In genomic region chr3:82995368-82995767, GRCm38 (mm10) we compare ENCODE assay signal across 9 mouse cellular contexts. TPM values are rescaled to one million over a fixed set of nuclear protein-coding genes. Genes with fewer than 3 reads are reported as not detected.
A peak's percentile ranks its signal among the peaks of the same experiment; 100 is the strongest.
DNase-seq lines count a peak whose midpoint lies in the region; ATAC-seq and TF ChIP-seq lines count a peak whose summit lies in the region.
"Had no signal": no experiment of that assay in that cellular context is flagged by ENCODE, and none has a peak within 500 bp of the region (broad histone marks: within the 10 kb centered on the region; RNA-seq: fewer than 3 reads in every experiment).

No protein-coding gene starts in this region.

- peak; percentile 83 for TF ChIP-seq CTCF in lung, postnatal 0 days (IDR thresholded peaks at IDR 0.05)

- H3K27ac ChIP-seq in embryonic facial prominence, embryonic 13.5 days: no peak overlapping the region
- no peak overlapping the region for H3K27ac ChIP-seq in heart, embryonic 12.5 days (ENCODE audit: poor library complexity, severe bottlenecking)
- H3K27ac ChIP-seq in kidney, embryonic 14.5 days (ENCODE audit: low read depth, low read length): no peak overlapping the region
- no peak overlapping the region for H3K27ac ChIP-seq in lung, postnatal 0 days (ENCODE audit: low read length)

- peak; percentile 12 to 16 for DNase-seq in left cerebral cortex, postnatal 14 days (ENCODE audit: low spot score in 2 of 2)
- DNase-seq in left cerebral cortex, adult 8-10 months (ENCODE audit: low spot score in 2 of 2): no peak
- peak; percentile 80 for DNase-seq in lung, postnatal 0 days (ENCODE audit: low spot score)
- DNase-seq in retina, postnatal 7 days (ENCODE audit: low read depth, low spot score): peak; percentile 17
- DNase-seq in adipocyte (ENCODE audit: low spot score): no peak

- WGBS in embryonic facial prominence, embryonic 13.5 days: 2% methylated on average over 24 of the region's 24 CpGs
- 2% methylated on average over 24 of the region's 24 CpGs for WGBS in heart, embryonic 12.5 days
- 2% methylated on average over 24 of the region's 24 CpGs for WGBS in kidney, embryonic 14.5 days
- WGBS in lung, postnatal 0 days: 1% methylated on average over 24 of the region's 24 CpGs

- no peak for ATAC-seq in embryonic facial prominence, embryonic 13.5 days (ENCODE audit: insufficient number of reproducible peaks, insufficient read depth, low FRiP score, low TSS enrichment, low read depth)
- peak; percentile 59; the same call in 1 of the 2 replicates for ATAC-seq in heart, embryonic 12.5 days (ENCODE audit: insufficient number of reproducible peaks, low FRiP score)
- peak; percentile 85 for ATAC-seq in kidney, embryonic 14.5 days (ENCODE audit: low FRiP score, low TSS enrichment)
- ATAC-seq in lung, postnatal 0 days: peak; percentile 83

- H3K36me3 ChIP-seq in embryonic facial prominence, embryonic 13.5 days: no peaks in the 10 kb centered on the region
- no peaks in the 10 kb centered on the region for H3K36me3 ChIP-seq in heart, embryonic 12.5 days
- no peaks in the 10 kb centered on the region for H3K36me3 ChIP-seq in kidney, embryonic 14.5 days (ENCODE audit: control insufficient read depth, insufficient read depth, low read length)
- H3K36me3 ChIP-seq in lung, postnatal 0 days (ENCODE audit: insufficient read depth, low read length): no peaks in the 10 kb centered on the region
- H3K36me3 ChIP-seq: G1E had no signal

- H3K4me1 ChIP-seq in embryonic facial prominence, embryonic 13.5 days: peaks cover 9% of the 10 kb centered on the region; the same call in 1 of the 2 replicates
- H3K4me1 ChIP-seq in heart, embryonic 12.5 days (replicated peaks): peaks cover 5% of the 10 kb centered on the region
- H3K4me1 ChIP-seq in kidney, embryonic 14.5 days (ENCODE audit: control insufficient read depth, insufficient read depth, low read length): 0 out of 2 replicates have a peak, but pooled peaks cover 3% of the 10 kb centered on the region
- H3K4me1 ChIP-seq in lung, postnatal 0 days (ENCODE audit: insufficient read depth, low read depth, low read length): no peaks in the 10 kb centered on the region; the same call in 1 of the 2 replicates

- peaks cover 27% of the 10 kb centered on the region for H3K27me3 ChIP-seq in embryonic facial prominence, embryonic 13.5 days
- H3K27me3 ChIP-seq in heart, embryonic 12.5 days (replicated peaks): peaks cover 29% of the 10 kb centered on the region; the same call in 1 of the 2 replicates
- peaks cover 6% of the 10 kb centered on the region; the same call in 1 of the 2 replicates for H3K27me3 ChIP-seq in kidney, embryonic 14.5 days (ENCODE audit: control insufficient read depth, insufficient read depth, low read length)
- 0 out of 2 replicates have a peak, but pooled peaks cover 3% of the 10 kb centered on the region for H3K27me3 ChIP-seq in lung, postnatal 0 days (replicated peaks; ENCODE audit: insufficient read depth, low read length)

- intact Hi-C loops in left cerebral cortex, postnatal 14 days (cut with DNase I): no loop called here

- TF ChIP-seq EP300 in lung, postnatal 0 days (IDR thresholded peaks at IDR 0.05): no peak

- peak overlapping the region; percentile 61 for H3K4me2 ChIP-seq in embryonic facial prominence, embryonic 13.5 days
- H3K4me2 ChIP-seq in heart, embryonic 12.5 days: peak overlapping the region; percentile 74
- peak overlapping the region; percentile 54 for H3K4me2 ChIP-seq in kidney, embryonic 14.5 days (replicated peaks; ENCODE audit: low read depth, low read length)
- peak overlapping the region; percentile 31; the same call in 1 of the 2 replicates for H3K4me2 ChIP-seq in lung, postnatal 0 days (replicated peaks; ENCODE audit: low read depth, low read length)

- H3K9ac ChIP-seq in embryonic facial prominence, embryonic 13.5 days: peak overlapping the region; percentile 58
- no peak overlapping the region; the same call in 1 of the 2 replicates for H3K9ac ChIP-seq in heart, embryonic 12.5 days
- H3K9ac ChIP-seq in kidney, embryonic 14.5 days (ENCODE audit: low read depth, low read length): 0 out of 2 replicates have a peak overlapping the region, but pooled peaks have one; percentile 18
- H3K9ac ChIP-seq in lung, postnatal 0 days (replicated peaks; ENCODE audit: low read depth): no peak overlapping the region

- H3K4me3 ChIP-seq in embryonic facial prominence, embryonic 13.5 days: peak overlapping the region; percentile 34
- H3K4me3 ChIP-seq in heart, embryonic 12.5 days: peak overlapping the region; percentile 32
- H3K4me3 ChIP-seq in kidney, embryonic 14.5 days (ENCODE audit: low read length): peak overlapping the region; percentile 21
- H3K4me3 ChIP-seq in lung, postnatal 0 days (ENCODE audit: low read depth, low read length): no peak overlapping the region

- no peaks in the 10 kb centered on the region for H3K9me3 ChIP-seq in embryonic facial prominence, embryonic 13.5 days
- H3K9me3 ChIP-seq in heart, embryonic 12.5 days (replicated peaks): no peaks in the 10 kb centered on the region
- no peaks in the 10 kb centered on the region for H3K9me3 ChIP-seq in kidney, embryonic 14.5 days (ENCODE audit: control insufficient read depth, low read length)
- no peaks in the 10 kb centered on the region for H3K9me3 ChIP-seq in lung, postnatal 0 days (ENCODE audit: low read length)

RNA-seq across cellular contexts. Expression of gene Fgg, which starts 12.2 kb away (rescaled TPM):
- total RNA-seq in left cerebral cortex, postnatal 14 days (2021): not detected
- not detected for total RNA-seq in left cerebral cortex, adult 8-10 months (2022)
- polyA plus RNA-seq in embryonic facial prominence, embryonic 13.5 days (2015; fragmentation: Nextera tagmentation; extraction: Ambion mirVana): 16.7 TPM in 1 of 2 replicates, not detected in the other
- 0.32 and 3.1 TPM in 2 replicates for polyA plus RNA-seq in heart, embryonic 12.5 days (2016; fragmentation: Nextera tagmentation; extraction: Ambion mirVana)
- polyA plus RNA-seq in kidney, embryonic 14.5 days (2014; fragmentation: Nextera tagmentation; extraction: Ambion mirVana): 0.11 TPM in 1 of 2 replicates, not detected in the other
- 1.4 and 2.4 TPM in 2 replicates for polyA plus RNA-seq in lung, postnatal 0 days (2015; fragmentation: Nextera tagmentation; extraction: Ambion mirVana)
- polyA plus RNA-seq: G1E had no signal

RNA-seq across cellular contexts. Expression of gene Fga, which starts 30.5 kb away (rescaled TPM):
- not detected for total RNA-seq in left cerebral cortex, postnatal 14 days (2021)
- total RNA-seq in left cerebral cortex, adult 8-10 months (2022): not detected
- polyA plus RNA-seq in embryonic facial prominence, embryonic 13.5 days (2015; fragmentation: Nextera tagmentation; extraction: Ambion mirVana): 12.2 TPM in 1 of 2 replicates, not detected in the other
- 0.67 and 3.9 TPM in 2 replicates for polyA plus RNA-seq in heart, embryonic 12.5 days (2016; fragmentation: Nextera tagmentation; extraction: Ambion mirVana)
- polyA plus RNA-seq in kidney, embryonic 14.5 days (2014; fragmentation: Nextera tagmentation; extraction: Ambion mirVana): 0.30 and 0.60 TPM in 2 replicates
- polyA plus RNA-seq in lung, postnatal 0 days (2015; fragmentation: Nextera tagmentation; extraction: Ambion mirVana): 0.50 and 0.52 TPM in 2 replicates
- polyA plus RNA-seq: G1E had no signal

RNA-seq across cellular contexts. Expression of gene Fgb, which starts 54.3 kb away (rescaled TPM):
- not detected for total RNA-seq in left cerebral cortex, postnatal 14 days (2021)
- not detected for total RNA-seq in left cerebral cortex, adult 8-10 months (2022)
- 6.0 TPM in 1 of 2 replicates, not detected in the other for polyA plus RNA-seq in embryonic facial prominence, embryonic 13.5 days (2015; fragmentation: Nextera tagmentation; extraction: Ambion mirVana)
- 0.39 and 2.2 TPM in 2 replicates for polyA plus RNA-seq in heart, embryonic 12.5 days (2016; fragmentation: Nextera tagmentation; extraction: Ambion mirVana)
- polyA plus RNA-seq in kidney, embryonic 14.5 days (2014; fragmentation: Nextera tagmentation; extraction: Ambion mirVana): 1.1 and 1.3 TPM in 2 replicates
- polyA plus RNA-seq in lung, postnatal 0 days (2015; fragmentation: Nextera tagmentation; extraction: Ambion mirVana): 0.25 and 0.31 TPM in 2 replicates
- polyA plus RNA-seq: G1E had no signal

RNA-seq across cellular contexts. Expression of gene Plrg1, which starts 60.0 kb away (rescaled TPM):
- total RNA-seq in left cerebral cortex, postnatal 14 days (2021): 10 to 100 TPM; 38.8 to 39.9 TPM
- 10 to 100 TPM; 43.0 to 46.5 (median 44.3) TPM for total RNA-seq in left cerebral cortex, adult 8-10 months (2022)
- polyA plus RNA-seq in embryonic facial prominence, embryonic 13.5 days (2015; fragmentation: Nextera tagmentation; extraction: Ambion mirVana): 110 and 111 TPM in 2 replicates
- 59.3 and 60.3 TPM in 2 replicates for polyA plus RNA-seq in heart, embryonic 12.5 days (2016; fragmentation: Nextera tagmentation; extraction: Ambion mirVana)
- polyA plus RNA-seq in kidney, embryonic 14.5 days (2014; fragmentation: Nextera tagmentation; extraction: Ambion mirVana): 95.2 and 109 TPM in 2 replicates
- polyA plus RNA-seq in lung, postnatal 0 days (2015; fragmentation: Nextera tagmentation; extraction: Ambion mirVana): 54.5 and 57.8 TPM in 2 replicates

Comparison
In these comparisons a context has a peak if more than half of its experiments do, and no peak if none do; other contexts are left out.
1. DNase-seq: peak in left cerebral cortex, postnatal 14 days (2 of 2), lung, postnatal 0 days (single experiment) and retina, postnatal 7 days (single experiment); none in left cerebral cortex, adult 8-10 months (0 of 2) and adipocyte (single experiment).
2. H3K9ac ChIP-seq: peak in embryonic facial prominence, embryonic 13.5 days (single experiment) and kidney, embryonic 14.5 days (single experiment); none in heart, embryonic 12.5 days (single experiment) and lung, postnatal 0 days (single experiment).
3. Peak in every context shown above with its lines, with median percentiles within 50 percentile points of each other: H3K4me2 ChIP-seq.